Mouse (Mus musculus): ENCODE measurements at regions not wholly inside any gene's neighbourhood (a gene's known extent, or its start where the extent isn't known, plus 50 kb on each side); places are given as distances from the start of the nearest gene placed in this dataset.

DNA sequence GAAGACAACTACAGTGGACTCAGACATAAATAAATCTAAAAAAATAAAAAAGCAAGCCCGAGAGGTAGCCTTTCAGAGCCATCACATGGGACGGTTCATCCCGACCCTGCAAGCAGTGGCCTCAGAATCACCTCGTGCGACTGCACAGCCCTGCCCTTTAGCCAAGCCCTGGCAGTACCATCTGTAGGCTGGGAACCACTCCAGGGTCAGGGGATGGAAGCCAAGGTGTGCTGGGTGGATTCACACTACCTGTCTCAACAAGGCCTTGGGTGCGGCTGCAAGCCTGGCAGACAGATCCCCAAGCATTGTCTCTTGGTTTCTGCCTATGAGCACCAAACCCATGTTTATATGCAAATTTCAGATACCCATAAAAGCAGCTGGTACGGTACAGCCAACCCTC lies 115.3 kb upstream of the A530016L24Rik start:
- DNase-seq (ENCODE audit: low spot score in 2 of 2), result no peak

DNA sequence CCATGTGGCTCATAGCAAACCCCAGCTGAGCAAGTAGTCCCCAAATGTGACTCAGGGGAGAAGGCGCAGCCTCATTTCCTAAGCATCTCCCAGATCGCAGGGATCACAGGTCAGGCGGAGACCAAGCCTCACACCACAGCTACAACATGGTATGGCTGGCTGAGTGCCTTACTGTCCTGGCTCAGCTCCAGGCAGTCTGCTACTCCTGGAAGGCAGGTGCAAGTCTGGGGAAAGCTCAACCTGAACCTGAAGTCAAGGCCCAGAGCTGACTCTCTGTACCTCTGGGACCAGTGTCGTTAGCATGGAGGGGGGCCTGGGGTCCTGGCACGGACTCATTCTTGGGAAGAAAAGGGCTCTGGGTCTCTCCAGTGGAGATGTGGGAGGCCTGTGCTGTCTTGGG lies 113.0 kb upstream of the A530016L24Rik start:
- DNase-seq (ENCODE audit: low spot score in 2 of 2), result no peak

DNA sequence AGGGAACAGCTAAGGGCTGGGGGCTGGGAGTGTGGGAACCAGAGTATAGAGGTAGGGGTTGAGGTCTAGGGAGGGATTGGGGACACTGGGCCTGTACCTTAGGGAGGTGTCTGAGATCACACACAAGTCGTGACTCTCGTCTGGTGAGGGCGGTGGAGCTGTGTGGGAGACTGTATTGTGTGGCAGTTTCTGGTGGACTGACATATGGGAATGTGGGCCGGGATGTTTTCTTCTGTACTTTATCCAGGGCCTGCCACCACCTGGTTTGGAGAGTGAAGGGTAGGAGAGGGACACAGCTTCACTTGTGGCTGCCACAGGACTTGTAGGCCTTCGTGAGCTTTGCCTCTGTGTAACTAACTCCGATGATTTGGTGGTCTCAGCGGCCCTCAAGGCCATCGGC lies 112.5 kb upstream of the A530016L24Rik start:
- no peak for DNase-seq (ENCODE audit: low spot score in 2 of 2)

DNA sequence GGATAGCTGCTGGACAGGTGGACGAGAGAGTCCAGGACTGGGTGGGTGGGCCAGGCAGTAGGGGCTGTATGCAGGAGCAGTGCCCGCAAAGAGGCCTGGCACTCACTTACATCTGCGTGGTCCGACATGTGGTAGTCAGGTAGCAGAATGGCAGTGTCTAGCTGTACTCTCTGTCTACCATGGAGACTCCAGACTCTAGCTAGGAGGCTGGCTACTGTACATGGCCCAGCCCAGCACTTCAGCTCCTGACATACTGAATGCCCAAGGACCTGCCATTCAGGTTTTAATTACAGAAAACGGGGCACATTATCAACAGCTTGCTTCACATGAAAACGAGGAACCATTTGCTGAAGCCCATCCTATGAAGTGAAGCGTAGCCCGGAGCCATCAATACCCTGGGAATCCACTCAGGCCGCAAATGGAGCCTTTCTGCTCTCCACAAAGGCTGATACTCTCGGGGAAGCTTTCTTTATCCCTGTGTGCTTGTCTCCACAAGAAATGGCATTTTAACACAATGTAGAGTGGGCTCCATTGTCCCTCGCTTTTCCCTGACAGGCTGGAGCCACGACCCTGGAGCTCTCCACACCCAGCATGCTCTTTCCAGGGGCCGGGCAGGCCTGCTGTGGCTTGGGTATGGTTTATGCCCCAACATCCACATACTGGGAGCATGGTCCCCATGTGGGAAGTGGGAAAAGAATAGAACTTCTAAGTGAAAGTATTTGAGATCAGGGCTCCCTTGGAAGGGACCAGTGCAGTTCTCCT lies 110.6 kb upstream of the A530016L24Rik start:
- DNase-seq (ENCODE audit: low spot score in 2 of 2), result no peak

DNA sequence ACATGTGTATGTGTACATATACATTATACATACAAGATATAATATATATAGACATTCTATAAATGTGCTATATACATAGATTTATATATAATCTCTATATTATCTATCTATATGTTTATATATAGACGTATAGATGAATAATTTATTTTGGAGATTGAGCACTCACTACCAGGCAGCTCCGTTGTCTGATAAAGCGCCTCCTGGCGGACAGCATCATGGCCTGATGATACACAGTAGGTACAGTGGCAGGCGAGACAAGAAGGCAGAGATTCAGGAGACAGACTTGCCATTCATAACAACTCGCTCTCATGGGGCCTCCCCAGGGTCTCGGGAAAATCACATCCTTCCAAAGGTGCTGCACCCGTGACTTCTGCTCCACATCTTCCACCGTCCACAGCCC lies 101.4 kb upstream of the A530016L24Rik start:
- no peak for DNase-seq (ENCODE audit: low spot score in 2 of 2)

DNA sequence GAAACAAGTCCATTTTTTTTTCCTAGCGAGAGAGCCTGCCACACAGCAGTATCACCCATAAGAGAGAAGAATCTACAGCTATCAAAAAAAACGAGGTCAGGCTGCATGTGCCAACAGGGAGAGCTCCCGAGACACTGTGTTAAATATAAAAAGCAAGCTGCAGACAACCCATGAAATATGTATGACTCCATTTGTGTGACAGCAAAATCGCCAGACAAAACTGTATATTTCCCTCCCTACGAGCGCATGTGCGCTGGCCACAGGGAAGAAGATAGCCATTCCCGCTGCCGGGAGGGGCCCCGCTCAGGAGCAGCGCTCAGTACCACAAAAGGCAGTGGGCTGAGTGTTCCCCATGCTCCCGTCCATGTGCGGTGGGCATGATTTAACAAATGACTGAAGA lies 93.3 kb upstream of the A530016L24Rik start:
- DNase-seq (ENCODE audit: low spot score in 2 of 2), result no peak

DNA sequence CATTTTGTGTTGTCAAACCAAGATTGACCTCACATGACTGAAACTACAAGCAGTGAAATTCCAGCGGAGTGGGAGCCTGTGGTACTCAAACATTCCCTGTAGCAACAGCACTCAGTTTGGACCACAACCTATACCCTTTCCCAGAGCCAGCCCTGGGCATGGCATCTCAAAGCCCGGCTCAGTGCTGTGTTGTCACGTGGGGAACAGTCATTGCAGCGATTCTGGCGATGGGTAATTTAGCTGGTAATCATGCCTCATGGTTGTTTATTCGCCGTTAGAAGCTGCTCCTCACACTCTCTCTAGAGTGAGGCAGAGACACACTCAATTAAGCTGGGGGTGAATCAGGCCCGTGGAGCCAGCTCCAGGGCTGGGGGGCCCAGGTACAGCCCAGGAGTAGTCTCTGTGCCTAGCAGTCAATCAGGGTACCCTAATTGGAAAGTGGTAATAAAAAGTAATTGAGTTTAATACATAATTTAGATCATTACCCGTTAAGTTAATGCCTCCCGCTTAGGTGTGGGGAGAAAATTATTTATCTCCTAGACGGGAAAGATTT lies 85.5 kb upstream of the A530016L24Rik start:
- no peak for DNase-seq (ENCODE audit: low spot score in 2 of 2)

DNA sequence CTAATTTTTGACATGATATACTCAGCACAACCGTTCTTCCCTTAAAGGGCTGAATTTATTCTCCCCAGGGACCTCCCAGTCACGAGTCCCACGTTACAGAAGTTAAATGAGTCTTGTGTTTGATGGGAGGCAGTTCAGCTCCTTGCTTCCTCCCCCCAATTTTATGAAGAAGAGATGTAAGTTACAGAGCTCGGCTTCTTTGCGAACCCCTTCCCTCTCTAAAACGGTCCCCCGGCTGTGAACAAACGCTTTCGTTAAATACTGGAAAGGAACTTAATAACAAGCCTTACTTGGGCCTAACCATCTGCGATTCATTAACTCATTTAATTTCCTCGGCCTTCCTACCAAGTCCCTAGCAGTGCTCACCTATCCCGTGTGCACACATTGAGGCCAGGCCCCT lies 84.9 kb upstream of the A530016L24Rik start:
- no peak for DNase-seq (ENCODE audit: low spot score in 2 of 2)

DNA sequence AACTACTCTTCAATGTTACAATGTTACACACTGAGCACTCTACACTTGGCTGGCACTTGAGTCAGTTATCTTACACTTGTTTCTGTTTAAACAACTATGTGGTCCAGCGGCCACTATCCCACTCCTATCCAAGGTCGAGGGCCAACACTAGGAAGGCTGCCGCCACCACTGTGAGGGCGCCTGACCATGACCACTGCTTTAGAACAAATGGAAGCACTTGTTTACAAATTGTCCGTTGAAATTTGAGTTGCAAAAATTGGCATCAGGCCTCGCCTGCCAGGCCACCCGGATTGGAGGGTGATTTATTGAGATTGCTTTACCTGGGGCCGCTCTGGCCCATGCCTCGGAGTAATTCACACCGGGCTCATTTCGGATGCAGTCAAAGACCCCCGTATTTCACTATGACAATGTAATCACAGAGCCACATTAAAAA lies 83.5 kb upstream of the A530016L24Rik start:
- DNase-seq (ENCODE audit: low spot score in 2 of 2), result no peak

DNA sequence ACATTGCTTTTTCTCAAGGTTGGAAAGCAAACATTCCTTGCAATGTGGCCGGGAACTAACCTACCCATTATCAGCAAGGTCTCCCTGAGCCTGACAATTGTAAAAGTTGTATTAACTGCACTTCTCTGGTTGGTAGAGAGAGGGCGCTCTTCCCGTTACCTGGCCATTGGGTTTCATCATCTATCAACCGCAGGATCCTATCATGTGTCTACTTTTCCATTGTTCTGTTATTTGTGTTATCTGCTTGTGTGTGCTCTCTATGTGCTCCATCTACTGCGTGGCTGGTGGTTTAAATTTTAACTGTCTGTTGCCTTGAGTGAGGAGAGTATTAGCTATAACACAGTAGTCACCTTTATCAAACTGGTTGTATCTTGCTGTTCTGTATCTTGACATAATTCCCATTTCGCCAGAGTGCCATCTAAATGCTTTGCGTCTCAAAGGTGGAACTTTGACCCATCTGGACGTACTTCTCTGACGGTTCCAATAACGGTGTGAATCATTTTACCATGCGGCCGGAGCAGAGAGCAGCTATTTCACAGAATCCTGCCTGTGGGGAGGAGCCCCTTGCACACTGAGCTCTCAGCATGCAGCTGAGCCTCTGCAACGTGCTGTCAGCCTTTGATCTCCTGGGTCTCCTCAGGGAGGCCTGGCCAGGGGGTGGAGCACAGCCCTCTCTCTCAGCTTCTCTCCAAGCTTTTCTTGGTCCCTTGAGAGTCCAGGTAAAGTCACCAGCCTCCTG lies 77.5 kb upstream of the A530016L24Rik start:
- no peak for DNase-seq (ENCODE audit: low spot score in 2 of 2)

DNA sequence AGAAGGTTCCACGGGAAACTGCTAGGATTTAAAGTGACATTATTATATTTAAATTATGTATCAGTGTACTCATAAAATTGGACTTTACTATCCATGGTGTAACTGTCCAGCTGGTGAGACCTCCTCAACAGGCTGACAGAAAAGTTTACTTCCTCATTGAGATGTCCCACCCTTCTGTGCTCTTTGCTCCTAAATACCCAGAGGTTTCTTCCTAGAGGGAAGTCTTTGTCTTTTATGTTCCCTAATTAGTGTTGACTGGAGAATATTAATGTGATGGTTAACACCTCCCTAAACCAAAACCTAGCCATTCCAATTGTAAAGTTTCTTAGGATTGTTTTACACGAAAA lies 76.9 kb upstream of the A530016L24Rik start:
- no peak for DNase-seq (ENCODE audit: low spot score in 2 of 2)

DNA sequence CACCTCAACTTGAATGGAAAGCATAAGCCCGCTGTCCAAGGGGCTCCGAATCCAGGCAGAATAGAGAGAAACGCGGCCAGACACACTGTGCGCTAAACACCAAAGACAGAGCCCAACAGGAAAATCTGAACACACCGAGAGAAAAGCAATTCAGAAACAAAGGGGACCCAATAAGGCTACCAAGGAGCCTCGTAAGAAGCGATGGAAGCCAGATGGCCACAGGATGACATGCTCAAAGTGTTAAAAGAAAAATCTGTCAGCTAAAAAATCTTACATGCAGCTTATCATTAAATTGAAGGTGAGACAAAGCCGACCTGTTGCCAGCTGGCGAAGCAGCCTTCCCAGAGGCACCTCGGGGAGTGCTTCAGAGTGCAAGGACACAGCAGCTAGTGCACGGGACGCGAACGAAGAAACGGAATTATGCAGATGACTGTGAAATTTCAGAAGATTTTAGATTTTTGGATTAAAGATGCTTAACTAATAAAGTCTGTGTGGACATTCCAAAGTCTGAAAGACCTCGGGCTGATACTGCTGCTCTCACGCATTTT lies 73.2 kb upstream of the A530016L24Rik start:
- DNase-seq (ENCODE audit: low spot score in 2 of 2), result no peak

DNA sequence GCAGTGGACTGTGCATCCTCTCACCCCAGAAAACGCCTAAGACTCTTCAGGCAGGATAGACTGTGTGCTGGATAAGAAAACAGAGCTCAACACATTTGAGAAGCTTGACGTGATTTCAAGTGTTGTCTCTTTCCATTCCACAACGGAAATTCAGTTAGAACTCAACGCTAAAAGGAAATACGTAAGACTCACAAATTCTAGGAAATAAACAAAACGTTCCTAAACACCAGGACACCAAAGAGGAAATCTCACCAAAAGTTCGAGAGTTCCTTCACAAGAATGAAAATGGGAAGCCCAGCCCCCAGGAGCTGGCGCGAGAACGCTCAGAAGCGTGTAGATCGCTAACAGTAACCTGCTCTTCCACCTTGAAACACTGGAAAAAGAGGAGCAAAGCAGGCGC lies 72.7 kb upstream of the A530016L24Rik start:
- no peak for DNase-seq (ENCODE audit: low spot score in 2 of 2)

DNA sequence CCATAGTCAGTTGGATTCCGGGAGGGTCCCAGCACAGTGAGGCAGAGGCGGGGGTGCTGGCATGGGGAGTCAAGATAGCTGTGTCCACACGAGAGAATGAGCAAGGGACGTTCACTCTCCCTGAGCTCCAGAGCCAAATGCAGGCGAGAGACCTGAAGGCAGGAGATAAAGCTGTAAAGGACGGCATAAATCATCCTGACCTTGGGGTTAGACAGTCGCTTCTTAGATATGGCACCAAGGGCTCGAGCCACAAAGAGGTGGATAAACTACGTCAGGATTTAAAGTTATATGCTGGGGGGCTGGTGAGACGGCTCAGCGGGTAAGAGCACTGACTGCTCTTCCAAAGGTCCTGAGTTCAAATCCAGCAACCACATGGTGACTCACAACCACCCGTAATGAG lies 70.6 kb upstream of the A530016L24Rik start:
- DNase-seq (ENCODE audit: low spot score in 2 of 2), result no peak

DNA sequence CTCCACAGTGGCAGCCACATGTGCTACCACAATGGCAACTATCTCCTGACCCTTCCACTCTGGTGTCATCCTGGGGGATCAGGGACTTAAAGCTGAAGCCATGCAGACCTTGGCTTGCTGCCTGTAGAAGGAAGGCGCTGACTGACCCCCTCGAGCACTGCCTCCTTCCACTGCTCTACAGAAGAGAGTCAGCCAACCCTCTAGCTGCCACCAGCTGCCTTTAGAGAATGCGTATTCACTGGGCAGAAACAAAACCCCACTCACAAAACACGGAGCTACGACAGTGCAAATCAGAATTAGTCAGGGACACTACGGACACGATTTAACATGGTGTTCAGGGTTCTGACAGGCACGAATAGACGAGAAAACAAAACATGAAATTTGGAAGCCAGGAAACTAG lies 67.1 kb upstream of the A530016L24Rik start:
- DNase-seq (ENCODE audit: low spot score in 2 of 2), result no peak

DNA sequence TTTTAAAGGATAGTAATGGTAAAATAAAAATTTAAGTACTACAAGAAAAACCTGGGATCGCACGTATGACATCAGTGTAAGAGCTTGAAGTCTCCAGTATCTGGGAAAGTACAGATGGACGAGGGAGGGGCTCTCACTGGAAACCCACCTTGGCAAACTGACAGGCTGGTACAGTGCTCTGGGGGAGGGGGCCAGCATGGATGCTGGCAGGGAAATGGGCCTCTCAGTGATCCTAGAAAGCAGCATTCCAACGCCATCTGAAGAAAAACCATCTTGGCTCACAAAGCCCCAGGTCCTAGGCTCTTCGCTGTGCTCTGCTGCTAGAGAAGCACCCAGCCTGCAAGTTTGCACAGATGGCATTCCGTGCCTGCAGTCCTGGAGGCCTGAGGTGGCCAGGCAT lies 65.1 kb upstream of the A530016L24Rik start:
- no peak for DNase-seq (ENCODE audit: low spot score in 2 of 2)

DNA sequence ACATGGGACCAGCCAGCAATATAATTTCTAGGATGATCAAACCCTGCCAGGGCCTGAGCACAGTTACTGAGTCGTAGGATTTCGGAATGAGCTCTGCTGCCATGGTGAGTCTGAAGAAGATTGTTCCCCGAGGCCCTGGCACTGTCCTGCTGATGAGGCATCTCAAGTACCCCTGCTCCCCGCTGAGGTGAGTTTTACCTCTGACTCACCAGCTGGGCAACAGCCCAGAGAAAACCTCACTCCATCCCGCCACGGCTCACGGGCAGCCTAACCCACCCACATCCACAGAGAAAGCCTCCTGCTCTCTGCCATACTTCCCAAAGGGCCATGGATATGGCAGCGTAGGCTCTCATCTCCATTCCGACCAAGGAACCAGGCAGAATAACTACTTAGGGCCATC lies 62.6 kb upstream of the A530016L24Rik start:
- DNase-seq (ENCODE audit: low spot score in 2 of 2), result no peak

DNA sequence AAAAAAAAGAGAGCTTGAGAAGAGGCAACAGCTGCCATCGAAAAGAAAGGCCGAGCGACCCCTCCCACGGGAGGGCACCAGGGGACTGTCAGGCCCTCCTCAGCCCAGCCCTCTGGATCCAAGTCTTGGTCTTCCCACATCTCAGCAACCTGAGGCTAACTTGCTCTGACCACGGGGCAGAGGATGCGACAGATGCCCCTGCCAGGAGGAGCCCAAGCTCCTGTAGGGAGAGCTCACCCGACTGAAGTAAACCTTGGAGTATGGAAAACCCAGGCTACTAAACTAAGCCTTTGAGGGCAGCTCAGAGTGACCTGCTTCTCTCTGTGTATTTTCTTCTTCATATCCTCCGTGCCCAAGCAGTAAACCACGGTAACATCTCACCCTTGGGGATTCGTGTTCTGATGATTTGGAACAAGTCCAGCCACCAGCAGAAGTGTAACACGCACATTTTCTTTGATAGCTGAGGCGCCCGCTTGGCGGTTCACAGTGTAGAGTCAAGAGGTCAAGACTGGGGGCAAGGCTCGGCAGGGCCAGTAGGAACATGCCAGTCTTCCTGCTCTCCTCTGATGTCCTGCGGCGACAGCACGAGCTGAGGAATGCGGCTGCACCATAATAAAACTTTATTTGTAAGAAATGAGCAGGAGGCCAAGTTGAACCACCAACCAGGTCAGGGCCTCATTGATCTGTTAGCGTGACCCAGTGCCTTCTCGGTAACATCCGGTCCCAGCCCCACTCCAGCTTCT lies 59.0 kb upstream of the A530016L24Rik start:
- no peak for DNase-seq (ENCODE audit: low spot score in 2 of 2)

DNA sequence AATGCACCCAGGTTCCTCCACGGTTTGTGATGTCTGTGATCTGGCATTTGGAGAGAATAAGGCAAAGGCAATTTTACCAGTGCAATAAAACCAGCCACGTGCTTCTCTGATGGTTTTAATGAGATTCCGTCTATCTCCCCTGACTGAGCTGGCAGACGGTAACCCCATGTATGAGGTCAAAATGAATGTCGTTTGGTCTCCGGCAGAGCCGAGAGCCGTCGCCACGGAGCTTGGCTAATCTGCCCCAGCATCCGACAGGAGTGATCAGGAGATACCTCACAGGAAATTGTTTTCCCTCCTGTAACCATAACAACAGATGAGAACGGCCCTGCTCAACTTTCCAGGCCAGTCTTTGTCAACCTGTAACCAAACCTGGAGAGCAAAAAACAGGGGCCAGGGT lies 55.9 kb upstream of the A530016L24Rik start:
- no peak for DNase-seq (ENCODE audit: low spot score in 2 of 2)

DNA sequence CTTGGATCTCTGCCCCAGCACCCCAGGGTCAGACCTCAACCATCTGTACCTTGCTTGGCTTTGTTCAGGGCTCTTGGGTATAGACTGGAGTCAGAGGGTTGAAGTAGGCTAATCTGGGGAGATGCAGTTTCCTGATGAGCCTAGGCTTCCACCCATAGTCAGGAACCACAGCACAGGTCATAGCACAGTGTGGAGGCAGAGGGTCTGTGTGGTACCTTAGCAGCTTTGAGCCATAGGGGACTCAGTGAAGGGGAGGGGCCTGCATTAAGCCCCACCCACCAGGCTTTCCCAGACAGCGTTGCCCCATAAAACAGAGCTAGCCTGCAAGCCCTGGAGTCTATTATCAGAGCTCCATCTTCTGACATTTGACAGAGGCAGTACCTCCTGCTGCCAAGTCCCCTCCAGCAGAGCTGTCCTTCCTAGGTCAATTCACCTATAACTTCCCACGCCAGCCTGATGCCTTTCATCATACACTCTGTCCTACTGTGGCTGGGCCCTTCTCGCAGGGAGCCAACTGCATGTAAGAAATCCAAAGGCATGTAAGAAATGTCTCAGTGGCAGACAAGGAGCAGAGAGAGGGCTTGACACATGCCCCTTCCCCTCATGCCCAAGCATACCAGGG lies 54.5 kb upstream of the A530016L24Rik start:
- DNase-seq (ENCODE audit: low spot score in 2 of 2), result no peak

Measured in adrenal gland, adult 18-20 months (tissue).